Mouse (Mus musculus): ENCODE results near the gene Pla2g3. TPM values are rescaled to one million over a fixed set of nuclear protein-coding genes. Genes with fewer than 3 reads are reported as not detected.
A peak's percentile ranks its signal among the peaks of the same experiment; 100 is the strongest.

Gene Pla2g3
- polyA plus RNA-seq, 1 experiment from 2014 or later, result 0.44 TPM

DNA sequence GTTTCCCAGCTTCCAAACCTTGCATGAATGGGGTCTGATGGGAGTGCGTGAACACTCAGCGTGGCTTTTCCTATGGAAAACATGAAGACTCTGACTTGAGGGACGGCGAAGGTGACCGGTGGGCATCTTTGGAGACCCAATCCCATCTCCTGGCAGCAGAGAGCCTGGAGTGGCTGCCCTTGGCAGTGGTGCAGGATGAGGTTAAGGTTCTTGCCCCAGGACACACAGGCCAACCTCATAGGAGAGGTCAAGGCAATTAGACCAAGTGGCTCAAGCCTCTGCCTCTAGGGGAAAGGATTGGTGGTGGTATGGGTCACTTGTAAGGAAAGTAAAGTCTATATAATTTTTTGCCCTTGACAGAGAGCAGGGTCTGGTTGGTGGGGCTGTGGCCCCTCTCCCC lies 48.0 kb downstream of the Pla2g3 start:
- no peak for ATAC-seq
- 56% methylated on average over 5 of the region's 5 CpGs for WGBS

DNA sequence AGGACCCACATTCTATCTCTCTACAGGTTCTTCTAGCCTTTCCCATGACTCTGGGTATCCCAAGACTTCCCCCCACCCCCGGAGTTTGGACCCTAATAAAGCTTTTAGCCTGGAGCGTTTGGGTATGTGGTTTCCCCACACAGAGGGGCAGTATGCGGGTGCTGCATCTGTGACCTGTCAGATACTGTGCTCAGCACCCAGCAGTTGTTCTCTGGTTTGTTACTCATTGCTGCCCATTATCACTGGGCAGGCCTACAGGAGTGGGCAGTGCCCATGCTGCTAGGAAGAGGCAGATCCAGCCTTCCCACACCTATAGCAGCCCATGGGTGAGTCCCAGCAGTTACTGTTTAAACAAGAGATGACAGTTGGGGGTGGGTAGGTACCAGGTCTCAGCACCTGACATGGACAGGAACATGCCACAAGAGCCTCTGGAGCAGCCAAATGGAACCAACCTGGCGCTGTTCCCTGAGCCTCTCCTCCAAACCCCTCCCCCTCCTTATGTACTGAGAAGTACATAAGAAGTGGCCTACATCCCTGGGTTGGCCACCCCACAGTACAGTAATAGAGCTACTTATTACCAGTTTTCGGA lies 48.8 kb downstream of the Pla2g3 start:
- Histone ChIP-seq H3K36me3 (ENCODE audit: control insufficient read depth, insufficient read depth, low read length) (no peaks in the 10 kb centered on the region; the same call in 1 of the 2 replicates), H3K9me3 (replicated peaks; ENCODE audit: control insufficient read depth, low read length) (no peaks in the 10 kb centered on the region), H3K4me1 (ENCODE audit: control insufficient read depth, insufficient read depth, low read length) (peaks cover 4% of the 10 kb centered on the region; the same call in 1 of the 2 replicates), H3K4me2 (ENCODE audit: low read length) (no peak overlapping the region; the same call in 1 of the 2 replicates), H3K27me3 (replicated peaks; ENCODE audit: control insufficient read depth, insufficient read depth, low read length) (no peaks in the 10 kb centered on the region), H3K9ac (ENCODE audit: low read length) (no peak overlapping the region), H3K4me3 (ENCODE audit: low read depth, low read length) (no peak overlapping the region), H3K27ac (ENCODE audit: low read depth, low read length) (no peak overlapping the region)
- ATAC-seq, result no peak
- WGBS, result 94% methylated on average over 5 of the region's 5 CpGs
- DNase-seq (ENCODE audit: low spot score), result no peak

More for the DNA sequence above, 48.0 kb downstream of the Pla2g3 start:
- H3K4me1 ChIP-seq (ENCODE audit: control insufficient read depth, insufficient read depth, low read length), result peaks cover 4% of the 10 kb centered on the region; the same call in 1 of the 2 replicates
- peak overlapping the region; percentile 43 for H3K4me3 ChIP-seq (ENCODE audit: low read depth, low read length)
- peaks cover under 1% of the 10 kb centered on the region for H3K36me3 ChIP-seq (ENCODE audit: control insufficient read depth, insufficient read depth, low read length)
- peak overlapping the region; percentile 22; the same call in 1 of the 2 replicates for H3K27ac ChIP-seq (ENCODE audit: low read depth, low read length)
- peak overlapping the region; percentile 74 for H3K4me2 ChIP-seq (ENCODE audit: low read length)
- no peaks in the 10 kb centered on the region for H3K27me3 ChIP-seq (replicated peaks; ENCODE audit: control insufficient read depth, insufficient read depth, low read length)
- H3K9me3 ChIP-seq (replicated peaks; ENCODE audit: control insufficient read depth, low read length), result no peaks in the 10 kb centered on the region
- DNase-seq (ENCODE audit: low spot score), result no peak
- peak overlapping the region; percentile 59 for H3K9ac ChIP-seq (ENCODE audit: low read length)

DNA sequence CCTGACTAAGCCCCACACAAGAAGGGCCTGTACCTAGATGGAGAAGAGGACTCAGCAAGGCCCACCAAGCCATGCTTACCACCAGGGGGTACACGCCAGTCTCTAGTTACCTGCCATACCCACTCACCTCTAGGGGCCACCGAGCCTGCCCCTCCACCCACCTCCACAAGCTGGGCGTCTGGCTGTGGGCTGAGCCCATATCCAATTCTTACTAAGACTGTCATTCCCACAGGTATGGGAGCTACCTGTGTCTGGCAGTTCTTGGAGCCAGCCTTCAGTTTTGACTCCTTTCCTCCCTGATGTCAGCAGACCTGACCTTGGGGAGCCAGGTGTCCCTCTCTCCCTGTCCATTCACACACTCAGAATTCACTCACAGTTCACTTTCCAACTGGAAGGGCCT lies 49.6 kb downstream of the Pla2g3 start:
- Histone ChIP-seq H3K9me3 (replicated peaks; ENCODE audit: control insufficient read depth, low read length) (no peaks in the 10 kb centered on the region), H3K4me2 (ENCODE audit: low read length) (peak overlapping the region; percentile 64), H3K4me3 (ENCODE audit: low read depth, low read length) (peak overlapping the region; percentile 40; the same call in 1 of the 2 replicates), H3K27ac (ENCODE audit: low read depth, low read length) (no peak overlapping the region), H3K27me3 (replicated peaks; ENCODE audit: control insufficient read depth, insufficient read depth, low read length) (no peaks in the 10 kb centered on the region), H3K4me1 (ENCODE audit: control insufficient read depth, insufficient read depth, low read length) (peaks cover 4% of the 10 kb centered on the region; the same call in 1 of the 2 replicates), H3K9ac (ENCODE audit: low read length) (no peak overlapping the region), H3K36me3 (ENCODE audit: control insufficient read depth, insufficient read depth, low read length) (no peaks in the 10 kb centered on the region; the same call in 1 of the 2 replicates)
- WGBS, result 90% methylated on average over 3 of the region's 3 CpGs
- ATAC-seq (no peak), DNase-seq (ENCODE audit: low spot score) (no peak)

DNA sequence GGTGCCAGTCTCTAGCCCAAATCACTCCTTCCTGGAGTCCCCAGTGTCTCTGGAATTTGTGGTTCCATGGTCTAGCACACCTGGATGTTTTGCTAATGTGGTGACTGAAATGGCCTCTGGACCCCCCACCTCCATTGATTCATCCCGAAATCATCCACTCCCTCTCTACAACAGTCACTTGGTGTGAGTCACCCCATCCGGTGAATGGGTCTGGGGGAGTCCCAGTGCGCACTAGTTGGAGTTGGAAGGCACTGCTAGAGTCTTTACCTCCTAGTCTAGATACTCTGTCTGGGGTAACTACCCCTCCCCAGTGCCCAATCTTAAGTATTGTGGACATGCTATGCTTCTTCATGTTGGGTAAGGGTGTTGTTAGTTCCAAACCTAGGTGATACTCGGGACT lies 50.3 kb downstream of the Pla2g3 start:
- peaks cover 4% of the 10 kb centered on the region; the same call in 1 of the 2 replicates for H3K4me1 ChIP-seq (ENCODE audit: control insufficient read depth, insufficient read depth, low read length)
- peak overlapping the region; percentile 64 for H3K4me2 ChIP-seq (ENCODE audit: low read length)
- peak overlapping the region; percentile 64 for H3K9ac ChIP-seq (ENCODE audit: low read length)
- no peaks in the 10 kb centered on the region for H3K27me3 ChIP-seq (replicated peaks; ENCODE audit: control insufficient read depth, insufficient read depth, low read length)
- H3K4me3 ChIP-seq (ENCODE audit: low read depth, low read length), result peak overlapping the region; percentile 40
- H3K27ac ChIP-seq (ENCODE audit: low read depth, low read length), result no peak overlapping the region
- DNase-seq (ENCODE audit: low spot score) (no peak), ATAC-seq (no peak)
- no peaks in the 10 kb centered on the region for H3K36me3 ChIP-seq (ENCODE audit: control insufficient read depth, insufficient read depth, low read length)
- WGBS, result 60% methylated on average over 4 of the region's 4 CpGs
- H3K9me3 ChIP-seq (replicated peaks; ENCODE audit: control insufficient read depth, low read length), result no peaks in the 10 kb centered on the region

DNA sequence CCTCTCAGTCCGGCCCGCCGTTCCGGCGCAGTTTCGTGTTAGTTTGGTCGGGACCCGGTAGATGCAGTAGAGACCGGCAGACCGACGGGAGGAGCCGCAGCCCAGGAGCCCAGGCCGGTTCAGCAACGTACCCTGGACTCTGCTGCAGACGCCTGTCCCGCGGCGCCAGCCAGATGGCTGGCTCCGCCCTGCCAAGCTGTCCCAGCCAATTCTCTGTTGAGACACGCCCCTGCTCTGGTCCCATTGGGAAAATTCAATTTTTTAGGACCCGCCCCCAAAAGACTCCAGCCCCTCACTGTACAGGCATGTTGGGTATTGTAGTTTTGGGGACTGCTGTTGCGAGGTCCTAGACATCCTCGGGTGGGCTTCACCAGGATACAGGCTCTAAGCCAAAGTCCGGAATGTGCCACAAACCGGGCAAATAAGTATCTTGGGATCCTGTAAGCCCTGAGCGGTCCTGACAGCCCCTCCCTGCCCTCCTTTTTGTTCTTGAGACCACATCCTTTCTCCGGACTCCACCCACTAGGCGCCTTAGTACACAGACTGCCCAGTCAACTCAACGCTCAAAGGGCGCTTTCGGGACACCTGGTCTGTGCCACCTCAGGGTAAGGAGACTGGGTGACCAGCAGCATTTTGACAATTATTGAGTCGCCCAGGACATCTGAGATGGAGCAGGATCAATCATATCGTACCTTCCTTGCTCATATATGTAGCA lies 51.2 kb downstream of the Pla2g3 start:
- Histone ChIP-seq H3K9me3 (replicated peaks; ENCODE audit: control insufficient read depth, low read length) (no peaks in the 10 kb centered on the region), H3K27me3 (replicated peaks; ENCODE audit: control insufficient read depth, insufficient read depth, low read length) (no peaks in the 10 kb centered on the region), H3K9ac (ENCODE audit: low read length) (peak overlapping the region; percentile 64), H3K4me2 (ENCODE audit: low read length) (peak overlapping the region; percentile 64), H3K36me3 (ENCODE audit: control insufficient read depth, insufficient read depth, low read length) (no peaks in the 10 kb centered on the region), H3K4me3 (ENCODE audit: low read depth, low read length) (peak overlapping the region; percentile 40), H3K4me1 (ENCODE audit: control insufficient read depth, insufficient read depth, low read length) (peaks cover 4% of the 10 kb centered on the region; the same call in 1 of the 2 replicates), H3K27ac (ENCODE audit: low read depth, low read length) (no peak overlapping the region)
- 3% methylated on average over 33 of the region's 33 CpGs for WGBS
- DNase-seq (ENCODE audit: low spot score) (peak; percentile 98), ATAC-seq (peak; percentile 94)

DNA sequence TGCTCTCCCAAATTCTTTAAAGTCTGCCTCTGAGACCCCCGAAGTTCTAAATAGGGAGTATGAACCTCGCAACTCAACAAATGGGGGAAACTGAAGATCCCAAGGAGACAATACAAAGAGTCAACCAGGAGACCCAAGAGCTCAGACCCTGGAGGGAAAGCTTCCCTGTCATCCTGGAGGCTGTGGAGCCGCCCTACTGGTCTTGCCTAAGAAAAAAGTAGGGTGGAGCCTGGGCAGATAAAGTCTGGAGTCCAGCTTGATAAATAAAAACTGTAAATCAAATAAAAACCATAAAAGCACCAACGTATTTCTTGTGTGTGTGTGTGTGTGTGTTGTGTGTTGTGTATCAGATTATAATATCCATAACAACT lies 51.7 kb downstream of the Pla2g3 start:
- Histone ChIP-seq H3K9me3 (replicated peaks; ENCODE audit: control insufficient read depth, low read length) (peaks cover 3% of the 10 kb centered on the region; the same call in 1 of the 2 replicates), H3K27me3 (replicated peaks; ENCODE audit: control insufficient read depth, insufficient read depth, low read length) (no peaks in the 10 kb centered on the region), H3K27ac (ENCODE audit: low read depth, low read length) (no peak overlapping the region), H3K4me1 (ENCODE audit: control insufficient read depth, insufficient read depth, low read length) (peaks cover 4% of the 10 kb centered on the region; the same call in 1 of the 2 replicates), H3K9ac (ENCODE audit: low read length) (peak overlapping the region; percentile 46), H3K4me3 (ENCODE audit: low read depth, low read length) (peak overlapping the region; percentile 40; the same call in 1 of the 2 replicates), H3K36me3 (ENCODE audit: control insufficient read depth, insufficient read depth, low read length) (no peaks in the 10 kb centered on the region), H3K4me2 (ENCODE audit: low read length) (peak overlapping the region; percentile 64)
- ATAC-seq, result no peak
- 83% methylated on average over 4 of the region's 4 CpGs for WGBS
- no peak for DNase-seq (ENCODE audit: low spot score)

DNA sequence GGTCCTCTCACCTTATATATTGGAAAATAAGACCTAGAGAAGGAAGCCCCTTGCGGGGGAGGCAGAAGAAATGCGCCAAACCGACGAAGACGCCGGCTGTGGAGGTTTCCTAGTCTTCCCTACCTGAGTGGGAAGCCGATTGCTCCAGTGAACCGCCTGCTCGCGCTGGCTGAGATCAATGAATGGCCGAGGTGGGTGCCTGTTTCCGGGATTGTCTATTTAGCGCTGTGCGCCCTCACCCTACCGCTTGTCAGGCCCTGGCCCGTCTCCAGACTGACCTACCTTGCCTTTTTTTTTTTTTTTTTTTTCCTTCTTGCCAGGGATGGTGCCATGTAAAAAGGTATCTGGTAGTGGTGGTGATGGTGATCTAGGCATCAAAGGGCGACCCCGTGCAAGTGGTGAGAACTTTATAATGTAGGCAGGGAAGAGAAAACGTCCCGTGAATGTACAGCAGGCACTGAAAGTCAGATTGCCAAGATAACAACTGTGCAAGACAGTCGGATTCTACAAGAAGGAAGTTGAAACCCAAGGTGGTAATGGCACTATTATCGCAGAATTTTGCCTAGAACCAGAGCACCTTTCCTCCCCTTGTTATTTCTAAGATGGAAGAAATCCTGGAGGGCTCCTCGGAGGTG lies 52.5 kb downstream of the Pla2g3 start, which contains the start of gene Smtn:
Gene Smtn (minus strand): TSS at position 162 of the 635 bp plus-strand sequence.
- WGBS, result 92% methylated on average over 23 of the region's 23 CpGs

DNA sequence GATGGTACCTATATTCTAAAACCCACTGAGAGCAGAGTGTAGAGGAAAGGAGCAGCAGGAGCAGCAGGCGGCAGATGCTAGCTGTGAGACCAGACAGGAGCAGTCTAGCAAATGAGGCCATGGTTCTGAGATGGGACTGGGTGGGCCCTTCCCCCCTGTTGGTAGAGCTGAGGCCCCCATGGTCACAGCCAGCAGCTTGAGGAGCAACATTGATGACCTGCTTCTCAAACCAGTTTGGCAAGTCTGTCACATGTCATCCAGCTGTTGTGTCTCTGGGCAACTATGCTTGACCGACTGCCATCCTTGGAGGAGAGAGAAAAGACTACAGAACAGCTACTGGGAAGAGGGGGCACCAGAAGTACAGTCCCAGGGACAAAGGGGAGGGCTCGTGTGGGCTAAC lies 53.8 kb downstream of the Pla2g3 start:
- H3K36me3 ChIP-seq (ENCODE audit: control insufficient read depth, insufficient read depth, low read length), result no peaks in the 10 kb centered on the region
- no peak overlapping the region for H3K4me2 ChIP-seq (ENCODE audit: low read length)
- H3K9ac ChIP-seq (ENCODE audit: low read length), result no peak overlapping the region
- WGBS, result 67% methylated on average over 3 of the region's 3 CpGs
- H3K4me1 ChIP-seq (ENCODE audit: control insufficient read depth, insufficient read depth, low read length), result no peaks in the 10 kb centered on the region
- ATAC-seq (no peak), DNase-seq (ENCODE audit: low spot score) (no peak)
- peaks cover 3% of the 10 kb centered on the region; the same call in 1 of the 2 replicates for H3K9me3 ChIP-seq (replicated peaks; ENCODE audit: control insufficient read depth, low read length)
- no peak overlapping the region for H3K27ac ChIP-seq (ENCODE audit: low read depth, low read length)
- H3K27me3 ChIP-seq (replicated peaks; ENCODE audit: control insufficient read depth, insufficient read depth, low read length), result no peaks in the 10 kb centered on the region
- no peak overlapping the region for H3K4me3 ChIP-seq (ENCODE audit: low read depth, low read length)

More for the DNA sequence above, 52.5 kb downstream of the Pla2g3 start, which contains the start of gene Smtn:
- peak within 1 kb of the TSS; percentile 46 for H3K9ac ChIP-seq (ENCODE audit: low read length)
- no peak within 1 kb of the TSS for H3K27ac ChIP-seq (ENCODE audit: low read depth, low read length)
- H3K9me3 ChIP-seq (replicated peaks; ENCODE audit: control insufficient read depth, low read length), result peaks cover 3% of the 10 kb centered on the region; the same call in 1 of the 2 replicates
- H3K36me3 ChIP-seq (ENCODE audit: control insufficient read depth, insufficient read depth, low read length), result no peaks in the 10 kb centered on the region
- peaks cover 4% of the 10 kb centered on the region; the same call in 1 of the 2 replicates for H3K4me1 ChIP-seq (ENCODE audit: control insufficient read depth, insufficient read depth, low read length)
- H3K27me3 ChIP-seq (replicated peaks; ENCODE audit: control insufficient read depth, insufficient read depth, low read length), result no peaks in the 10 kb centered on the region
- no peak for ATAC-seq
- peak within 1 kb of the TSS; percentile 40 for H3K4me3 ChIP-seq (ENCODE audit: low read depth, low read length)
- H3K4me2 ChIP-seq (ENCODE audit: low read length), result peak within 1 kb of the TSS; percentile 64
- no peak for DNase-seq (ENCODE audit: low spot score)
